Mouse (Mus musculus): Measurements from ENCODE around the gene Hprt. TPM values are rescaled to one million over a fixed set of nuclear protein-coding genes. Genes with fewer than 3 reads are reported as not detected.

The Hprt gene
- polyA plus RNA-seq, 1 experiment from 2014 or later, result 166 TPM

DNA sequence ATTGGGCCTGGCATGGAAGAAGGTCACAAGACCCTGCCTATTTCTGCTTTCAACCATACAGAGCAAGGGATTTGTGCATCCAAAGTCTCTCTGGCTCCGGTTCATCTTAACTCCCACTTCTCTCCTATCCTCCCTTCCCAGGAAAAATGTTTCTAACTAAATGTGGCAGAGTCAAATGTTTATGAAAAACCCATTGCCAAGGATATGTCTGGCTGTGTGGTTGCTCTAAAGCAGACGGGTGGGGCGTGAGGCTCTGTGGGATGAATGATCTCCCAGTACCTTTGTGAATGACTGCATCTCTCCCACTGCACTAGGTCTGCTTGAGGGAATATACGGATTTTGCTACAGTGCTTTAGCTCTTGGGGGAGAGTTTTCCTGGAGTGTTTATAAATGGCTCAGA lies 58.1 kb downstream of the Hprt start:
- H3K4me3 ChIP-seq (replicated peaks), result no peak overlapping the region
- ATAC-seq (ENCODE audit: low FRiP score), result no peak
- H3K9ac ChIP-seq (replicated peaks), result no peak overlapping the region
- H3K36me3 ChIP-seq, result no peaks in the 10 kb centered on the region
- no peak overlapping the region for H3K4me2 ChIP-seq
- 85% methylated on average over 4 of the region's 4 CpGs for WGBS
- no peaks in the 10 kb centered on the region for H3K4me1 ChIP-seq
- H3K27me3 ChIP-seq (replicated peaks), result no peaks in the 10 kb centered on the region
- no peak overlapping the region for H3K27ac ChIP-seq (replicated peaks)
- no peaks in the 10 kb centered on the region for H3K9me3 ChIP-seq (replicated peaks)

- ATAC-seq (ENCODE audit: low FRiP score), result no peak
- Histone ChIP-seq H3K27ac (replicated peaks) (no peak overlapping the region), H3K9ac (replicated peaks) (no peak overlapping the region), H3K4me2 (no peak overlapping the region), H3K9me3 (replicated peaks) (no peaks in the 10 kb centered on the region), H3K36me3 (no peaks in the 10 kb centered on the region), H3K4me1 (no peaks in the 10 kb centered on the region), H3K4me3 (replicated peaks) (no peak overlapping the region), H3K27me3 (replicated peaks) (no peaks in the 10 kb centered on the region)
- 51% methylated on average over 2 of the region's 2 CpGs for WGBS
Measured at GRCm38 (mm10) chrX:53046911-53047310, 59.0 kb downstream of the Hprt start.

DNA sequence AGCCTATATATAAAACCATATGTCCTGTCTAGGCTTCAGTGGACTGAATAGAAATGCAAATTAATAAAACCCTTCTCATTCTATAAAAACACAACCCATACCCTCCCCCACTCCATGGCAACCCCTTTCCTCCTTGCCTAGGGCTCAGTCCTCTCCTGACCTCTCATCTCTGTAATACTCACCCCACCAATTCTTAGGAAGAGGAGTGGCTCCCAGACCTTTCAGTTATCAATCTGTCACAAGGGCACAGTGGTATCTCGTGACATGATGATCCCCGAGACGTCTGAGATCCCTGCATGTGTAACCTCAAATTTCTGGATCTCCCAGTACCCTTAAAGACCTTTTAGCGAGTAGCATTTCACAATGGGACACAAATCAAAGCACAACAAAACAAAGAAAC lies 61.3 kb downstream of the Hprt start:
- no peak for ATAC-seq (ENCODE audit: low FRiP score)
- H3K27ac ChIP-seq (replicated peaks), result no peak overlapping the region
- no peaks in the 10 kb centered on the region for H3K36me3 ChIP-seq
- no peaks in the 10 kb centered on the region for H3K4me1 ChIP-seq
- H3K9ac ChIP-seq (replicated peaks), result no peak overlapping the region
- no peaks in the 10 kb centered on the region for H3K9me3 ChIP-seq (replicated peaks)
- H3K4me3 ChIP-seq (replicated peaks), result no peak overlapping the region
- WGBS, result 46% methylated on average over 4 of the region's 4 CpGs
- H3K4me2 ChIP-seq, result no peak overlapping the region
- H3K27me3 ChIP-seq (replicated peaks), result peaks cover 11% of the 10 kb centered on the region; the same call in 1 of the 2 replicates

DNA sequence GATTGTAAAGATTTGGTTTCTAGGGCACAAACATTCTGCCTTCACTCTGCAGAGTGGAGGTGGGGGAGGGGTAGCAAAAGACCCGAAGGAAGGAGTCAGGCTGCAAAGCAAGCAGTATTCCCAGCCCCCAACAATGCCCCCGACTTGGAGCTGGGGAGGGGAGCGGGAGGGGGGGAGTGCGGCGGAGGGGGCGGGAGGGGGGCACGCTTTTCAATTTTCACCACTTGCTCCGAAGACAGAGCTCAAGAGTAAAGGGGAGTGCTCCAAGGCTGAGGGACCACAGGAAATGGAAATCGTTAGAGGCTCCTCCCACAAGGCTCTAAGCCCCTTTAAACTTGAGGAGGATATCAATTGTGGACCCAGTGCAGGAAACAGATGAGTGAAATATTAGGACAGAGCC lies 62.4 kb downstream of the Hprt start:
- no peaks in the 10 kb centered on the region for H3K36me3 ChIP-seq
- no peaks in the 10 kb centered on the region for H3K9me3 ChIP-seq (replicated peaks)
- ATAC-seq (ENCODE audit: low FRiP score), result no peak
- WGBS, result 27% methylated on average over 7 of the region's 9 CpGs
- no peak overlapping the region for H3K27ac ChIP-seq (replicated peaks)
- no peak overlapping the region for H3K4me3 ChIP-seq (replicated peaks)
- no peaks in the 10 kb centered on the region for H3K4me1 ChIP-seq
- peaks cover 11% of the 10 kb centered on the region; the same call in 1 of the 2 replicates for H3K27me3 ChIP-seq (replicated peaks)
- H3K4me2 ChIP-seq, result peak overlapping the region; percentile 41
- no peak overlapping the region for H3K9ac ChIP-seq (replicated peaks)

GRCm38 (mm10) chrX:53052652-53053500 lies 64.9 kb downstream of the Hprt start:
- Histone ChIP-seq H3K9ac (replicated peaks) (no peak overlapping the region), H3K27ac (replicated peaks) (no peak overlapping the region), H3K4me1 (peaks cover 2% of the 10 kb centered on the region; the same call in 1 of the 2 replicates), H3K4me3 (replicated peaks) (no peak overlapping the region), H3K27me3 (replicated peaks) (peaks cover 17% of the 10 kb centered on the region; the same call in 1 of the 2 replicates), H3K4me2 (peak overlapping the region; percentile 25; the same call in 1 of the 2 replicates), H3K9me3 (replicated peaks) (no peaks in the 10 kb centered on the region), H3K36me3 (no peaks in the 10 kb centered on the region)
- no peak for ATAC-seq (ENCODE audit: low FRiP score)
- WGBS, result 23% methylated on average over 13 of the region's 13 CpGs

DNA sequence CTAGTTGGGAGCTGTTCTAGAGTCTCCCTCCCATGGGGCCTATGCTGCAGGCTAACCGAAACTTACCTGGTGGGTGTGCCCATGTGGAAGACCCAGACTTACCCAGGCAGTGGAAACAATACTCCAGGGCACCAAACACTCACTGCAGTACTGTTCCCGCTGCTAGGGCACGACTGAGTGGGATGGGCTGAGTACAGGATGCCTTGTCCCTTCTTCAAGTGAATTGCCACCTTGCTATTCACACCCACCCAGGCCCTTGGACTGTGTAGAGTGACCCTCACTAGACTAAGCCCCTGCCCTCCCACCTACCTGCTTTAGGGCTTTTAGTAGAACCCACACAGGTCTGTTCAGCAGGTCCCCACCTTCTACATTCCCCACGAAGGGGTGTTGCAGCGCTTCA lies 65.9 kb downstream of the Hprt start:
- Histone ChIP-seq H3K27ac (replicated peaks) (no peak overlapping the region), H3K4me1 (peaks cover 5% of the 10 kb centered on the region), H3K4me3 (replicated peaks) (no peak overlapping the region), H3K27me3 (replicated peaks) (peaks cover 17% of the 10 kb centered on the region; the same call in 1 of the 2 replicates), H3K9ac (replicated peaks) (no peak overlapping the region), H3K9me3 (replicated peaks) (no peaks in the 10 kb centered on the region), H3K4me2 (no peak overlapping the region; the same call in 1 of the 2 replicates), H3K36me3 (no peaks in the 10 kb centered on the region)
- WGBS, result 69% methylated on average over 5 of the region's 5 CpGs
- ATAC-seq (ENCODE audit: low FRiP score), result no peak

- Histone ChIP-seq H3K9ac (replicated peaks) (no peak overlapping the region), H3K27ac (replicated peaks) (no peak overlapping the region), H3K9me3 (replicated peaks) (no peaks in the 10 kb centered on the region), H3K27me3 (replicated peaks) (peaks cover 21% of the 10 kb centered on the region), H3K36me3 (no peaks in the 10 kb centered on the region), H3K4me2 (peak overlapping the region; percentile 75), H3K4me1 (peaks cover 5% of the 10 kb centered on the region), H3K4me3 (replicated peaks) (peak overlapping the region; percentile 45)
- no peak for ATAC-seq (ENCODE audit: low FRiP score)
- 16% methylated on average over 9 of the region's 9 CpGs for WGBS
Measured at GRCm38 (mm10) chrX:53055771-53056170, 67.8 kb downstream of the Hprt start.

- H3K27me3 ChIP-seq (replicated peaks), result peaks cover 24% of the 10 kb centered on the region
- peaks cover 5% of the 10 kb centered on the region for H3K4me1 ChIP-seq
- H3K9me3 ChIP-seq (replicated peaks), result no peaks in the 10 kb centered on the region
- no peaks in the 10 kb centered on the region for H3K36me3 ChIP-seq
- peak overlapping the region; percentile 75 for H3K4me2 ChIP-seq
- peak overlapping the region; percentile 42; the same call in 1 of the 2 replicates for H3K9ac ChIP-seq (replicated peaks)
- WGBS, result 25% methylated on average over 22 of the region's 33 CpGs
- H3K27ac ChIP-seq (replicated peaks), result peak overlapping the region; percentile 65
- peak; percentile 53 for ATAC-seq (ENCODE audit: low FRiP score)
- H3K4me3 ChIP-seq (replicated peaks), result peak overlapping the region; percentile 45
Measured at GRCm38 (mm10) chrX:53056627-53057026, 68.7 kb downstream of the Hprt start.

GRCm38 (mm10) chrX:53057054-53057759 lies 69.3 kb downstream of the Hprt start:
- Histone ChIP-seq H3K27me3 (replicated peaks) (peaks cover 24% of the 10 kb centered on the region), H3K4me1 (peaks cover 5% of the 10 kb centered on the region), H3K9ac (replicated peaks) (peak overlapping the region; percentile 42; the same call in 1 of the 2 replicates), H3K36me3 (no peaks in the 10 kb centered on the region), H3K9me3 (replicated peaks) (no peaks in the 10 kb centered on the region), H3K27ac (replicated peaks) (peak overlapping the region; percentile 65), H3K4me3 (replicated peaks) (peak overlapping the region; percentile 45), H3K4me2 (peak overlapping the region; percentile 75)
- WGBS, result 24% methylated on average over 36 of the region's 42 CpGs
- peak; percentile 84 for ATAC-seq (ENCODE audit: low FRiP score)

- no peaks in the 10 kb centered on the region for H3K36me3 ChIP-seq
- peaks cover 5% of the 10 kb centered on the region for H3K4me1 ChIP-seq
- no peak overlapping the region for H3K9ac ChIP-seq (replicated peaks)
- WGBS, result 28% methylated on average over 6 of the region's 6 CpGs
- peak overlapping the region; percentile 75 for H3K4me2 ChIP-seq
- ATAC-seq (ENCODE audit: low FRiP score), result no peak
- H3K27ac ChIP-seq (replicated peaks), result no peak overlapping the region; the same call in 1 of the 2 replicates
- H3K27me3 ChIP-seq (replicated peaks), result peaks cover 19% of the 10 kb centered on the region
- H3K4me3 ChIP-seq (replicated peaks), result 0 out of 2 replicates have a peak overlapping the region, but pooled peaks have one; percentile 45
- H3K9me3 ChIP-seq (replicated peaks), result no peaks in the 10 kb centered on the region
Measured at GRCm38 (mm10) chrX:53057760-53058090, 69.8 kb downstream of the Hprt start.

- ATAC-seq (ENCODE audit: low FRiP score), result no peak
- Histone ChIP-seq H3K4me3 (replicated peaks) (peak overlapping the region; percentile 18; the same call in 1 of the 2 replicates), H3K9me3 (replicated peaks) (no peaks in the 10 kb centered on the region), H3K36me3 (no peaks in the 10 kb centered on the region), H3K27ac (replicated peaks) (no peak overlapping the region), H3K27me3 (replicated peaks) (peaks cover 13% of the 10 kb centered on the region; the same call in 1 of the 2 replicates), H3K4me1 (peaks cover 5% of the 10 kb centered on the region), H3K9ac (replicated peaks) (no peak overlapping the region), H3K4me2 (peak overlapping the region; percentile 38)
- WGBS, result 21% methylated on average over 33 of the region's 33 CpGs
Measured at GRCm38 (mm10) chrX:53058459-53059280, 70.7 kb downstream of the Hprt start.

All from neural tube, embryonic 15.5 days (tissue).